Mouse (Mus musculus) 3134 (cell line): ENCODE measurements around the gene Cdc42.

Experiments
- DNase-seq: peaks from one replicate; pipeline ENCODE4 v3.0.0-alpha.2; 2011; ENCODE audit warnings: low spot score; ENCODE audit not compliant: insufficient read length; ENCODE audit errors: extremely low read depth

Gene Cdc42

DNA sequence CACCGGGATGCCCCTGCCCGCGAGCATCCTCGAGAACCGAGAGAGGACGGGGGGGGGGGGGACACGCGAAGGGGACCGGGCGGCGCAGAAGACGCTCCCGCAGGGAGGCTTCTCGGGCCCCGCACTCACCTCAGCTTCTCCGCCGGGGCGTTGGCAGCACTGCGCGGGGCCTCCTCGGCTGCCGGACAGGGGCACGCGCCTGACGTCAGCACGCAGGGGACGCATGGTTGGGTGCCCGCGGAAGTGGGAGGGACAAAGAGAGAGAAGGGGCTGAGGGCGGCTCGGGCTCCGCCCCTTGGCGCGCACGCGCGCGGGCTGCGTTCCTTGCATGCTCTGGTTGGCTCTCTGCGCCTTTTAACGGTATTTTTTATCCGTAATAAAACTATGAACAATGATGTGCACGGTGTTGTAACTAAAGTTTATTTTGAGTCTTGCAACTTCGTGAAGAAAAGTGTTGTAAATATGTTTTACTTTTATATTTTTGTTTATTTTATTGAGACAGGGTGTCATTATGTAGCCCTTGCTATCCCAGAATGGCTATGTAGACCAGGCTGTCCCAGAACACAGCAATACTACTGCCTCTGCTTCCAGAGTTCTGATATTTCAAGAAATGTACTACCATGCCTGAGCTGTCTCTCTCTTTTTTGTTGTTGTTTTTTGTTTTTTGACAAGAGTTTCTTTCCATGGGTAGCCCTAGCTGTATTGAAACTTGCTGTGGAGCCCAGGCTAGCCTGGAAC is at the start of gene Cdc42:
TSS of gene Cdc42 (minus strand) at position 204 of the 738 bp plus-strand sequence.
- peak; percentile 96 for DNase-seq

DNA sequence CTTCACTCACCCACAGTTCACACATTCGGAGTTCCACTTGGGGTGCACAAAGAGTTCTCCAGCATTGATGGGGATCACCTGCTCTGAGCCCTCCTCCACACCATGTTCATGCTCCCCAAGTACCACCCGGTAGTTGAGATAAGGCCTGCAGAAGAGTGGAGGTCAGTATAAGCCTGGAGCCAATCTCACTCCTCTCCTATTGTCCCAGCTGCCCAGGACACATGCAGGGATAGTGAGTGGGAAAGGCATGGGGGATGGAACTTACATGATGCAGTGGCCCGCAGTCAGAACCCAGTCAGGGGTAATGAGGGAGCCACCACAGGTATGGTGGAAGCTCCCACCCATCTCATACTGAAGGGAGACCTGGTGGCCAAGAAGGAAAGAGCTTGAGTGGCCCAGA is 48.1 kb upstream of the Cdc42 start:
- DNase-seq, result no peak

GRCm38 (mm10) chr4:137396641-137397525 is 39.4 kb upstream of the Cdc42 start:
- no peak for DNase-seq

GRCm38 (mm10) chr4:137393378-137394135 is 36.0 kb upstream of the Cdc42 start:
- DNase-seq, result no peak

DNA sequence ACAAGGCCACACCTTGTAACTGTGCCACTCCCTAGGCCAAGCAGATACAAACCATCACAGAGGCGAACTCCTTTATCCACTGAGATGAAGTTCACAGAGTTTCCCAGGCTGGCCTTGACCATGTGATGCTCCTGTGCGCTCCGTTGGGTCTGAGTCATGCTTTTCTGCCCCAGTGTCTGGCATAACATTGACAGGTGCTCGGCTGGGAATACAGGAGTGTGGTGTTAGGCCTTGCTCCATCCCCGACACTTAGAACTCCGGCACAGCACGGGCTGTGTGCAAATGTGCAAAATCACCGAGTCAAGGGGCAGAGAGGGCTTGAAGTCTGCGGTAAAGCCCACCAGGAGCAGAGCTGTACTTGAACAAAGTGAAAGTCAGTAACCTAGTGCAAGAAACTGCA is 35.4 kb upstream of the Cdc42 start:
- no peak for DNase-seq

GRCm38 (mm10) chr4:137391287-137391686 is 33.8 kb upstream of the Cdc42 start:
- DNase-seq, result no peak

DNA sequence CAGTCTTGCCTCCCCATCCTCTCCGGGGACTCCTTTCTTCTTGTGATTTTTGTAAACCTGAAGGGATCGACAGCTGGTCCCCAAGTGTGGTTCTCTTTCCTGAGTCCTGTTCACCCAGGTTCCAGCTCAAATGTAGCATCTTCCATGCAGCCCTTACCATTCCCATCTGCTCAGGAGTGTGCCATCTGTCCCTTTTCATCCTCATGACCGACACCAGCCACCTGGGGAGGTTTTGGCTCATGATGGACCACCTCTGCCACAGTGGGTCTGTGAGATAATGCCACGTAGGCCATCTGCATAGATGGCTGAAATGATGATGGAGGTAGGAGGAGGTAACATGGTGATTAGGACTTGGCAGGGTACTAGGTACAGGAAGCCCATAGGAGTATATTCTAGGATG is 32.7 kb upstream of the Cdc42 start:
- DNase-seq, result no peak

- DNase-seq, result peak; percentile 44
These were observed 31.5 kb upstream of the Cdc42 start for GRCm38 (mm10) chr4:137388983-137389382.

DNA sequence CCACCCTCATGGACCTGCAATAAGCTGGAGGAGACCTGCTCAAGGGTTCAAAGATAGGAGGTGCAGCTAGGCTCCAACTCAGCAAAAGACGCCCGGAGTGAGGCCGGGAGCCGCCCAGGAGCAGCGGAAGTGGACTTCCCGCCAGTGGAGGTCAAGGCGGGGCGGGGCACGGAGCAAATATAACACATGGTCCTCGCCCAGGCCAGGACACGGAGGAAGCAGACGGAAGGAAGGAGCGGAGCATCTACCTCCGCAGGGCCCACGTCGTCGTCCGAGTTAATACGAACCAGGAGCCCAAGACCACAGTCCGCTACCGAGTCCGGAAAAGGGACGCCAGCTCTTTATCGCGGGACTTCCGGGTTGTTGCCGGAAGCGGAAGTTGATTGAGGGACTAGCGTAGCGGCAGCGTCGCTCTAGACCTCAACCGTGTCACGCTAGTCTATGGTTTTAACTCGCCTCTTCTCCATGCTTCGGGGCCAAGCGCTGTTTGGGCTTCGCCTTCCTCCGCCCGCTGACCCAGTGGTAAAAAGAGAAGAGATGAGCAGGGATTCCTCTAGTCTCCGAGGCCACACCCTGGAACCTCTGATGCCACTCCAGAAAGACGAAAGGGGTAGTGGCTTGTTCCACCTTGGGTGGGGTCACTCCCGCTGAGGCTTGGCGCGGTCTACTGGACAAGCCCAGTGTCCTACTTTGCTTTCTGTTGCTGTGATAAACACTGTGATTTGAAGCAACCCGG is 30.7 kb upstream of the Cdc42 start:
- DNase-seq, result peak; percentile 90

DNA sequence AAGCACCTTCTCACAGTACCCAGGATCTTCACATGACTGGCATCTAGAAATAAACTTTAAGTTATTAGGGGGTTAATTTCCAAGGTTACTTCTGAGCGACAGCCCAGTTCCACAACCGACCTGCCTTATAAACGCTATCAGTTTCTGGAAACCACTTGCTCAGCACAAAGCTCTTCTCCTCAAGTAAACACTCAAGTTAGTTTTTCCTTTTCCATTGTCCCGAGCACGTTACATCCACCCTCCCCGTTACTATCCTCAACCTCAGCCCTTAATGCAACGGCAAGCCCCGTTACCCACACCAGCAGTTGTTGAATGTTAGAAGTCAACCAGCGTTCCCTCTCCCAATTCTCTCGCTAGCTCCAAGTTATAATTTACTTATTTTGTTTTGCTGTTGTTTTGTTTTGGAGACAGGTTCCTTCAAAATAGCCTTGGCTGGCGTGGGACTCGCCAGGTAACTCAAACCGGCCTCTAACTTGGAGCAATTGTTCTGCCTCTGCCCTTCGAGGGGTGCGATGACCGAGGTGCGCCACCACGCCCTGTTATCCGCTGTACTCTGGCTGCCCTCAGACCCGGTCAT is 30.1 kb upstream of the Cdc42 start:
- no peak for DNase-seq

DNA sequence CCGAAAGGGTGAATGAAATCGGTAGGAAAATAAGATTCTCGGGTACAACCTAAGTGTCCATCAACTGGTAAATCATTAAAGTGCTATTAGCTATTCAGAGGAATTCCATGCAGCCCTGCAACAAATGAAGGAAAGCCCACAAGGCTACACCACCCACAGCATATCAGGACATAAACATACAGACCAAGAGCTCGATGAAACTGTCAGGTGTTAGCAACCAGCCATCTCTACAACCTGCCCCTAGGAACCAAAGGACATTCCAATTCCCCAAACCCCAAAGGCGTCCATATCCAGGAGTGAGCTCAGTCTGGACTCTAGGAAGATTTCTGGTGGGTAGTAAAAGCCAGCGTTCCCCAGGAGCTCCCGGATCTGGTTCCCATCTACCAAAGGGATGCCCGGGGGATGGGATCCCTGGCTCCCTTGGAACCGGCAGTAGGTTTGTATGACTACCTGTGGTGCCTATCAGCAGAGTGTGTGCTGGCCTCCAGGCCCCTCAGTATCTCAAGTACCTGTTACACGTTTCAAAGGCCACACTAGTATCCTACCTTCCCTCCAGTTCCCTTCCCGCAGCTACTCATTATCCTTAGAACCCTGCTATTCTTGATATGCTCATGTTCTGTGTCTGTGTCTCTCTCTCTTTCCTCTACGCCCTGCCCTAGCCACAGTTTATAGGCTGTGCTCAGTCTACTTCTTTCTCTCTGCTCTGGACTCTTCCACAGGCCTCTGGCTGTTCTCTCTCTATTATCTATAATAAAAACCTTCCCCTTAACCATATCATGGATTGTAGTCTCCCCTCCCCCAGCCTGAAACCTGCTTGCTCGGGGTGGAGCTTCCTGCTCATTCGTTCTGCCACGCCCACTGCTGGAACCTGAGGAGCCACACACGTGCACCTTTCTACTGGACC is 23.4 kb upstream of the Cdc42 start:
- DNase-seq, result no peak

- no peak for DNase-seq
These were observed 22.3 kb upstream of the Cdc42 start for GRCm38 (mm10) chr4:137379713-137380255.

DNA sequence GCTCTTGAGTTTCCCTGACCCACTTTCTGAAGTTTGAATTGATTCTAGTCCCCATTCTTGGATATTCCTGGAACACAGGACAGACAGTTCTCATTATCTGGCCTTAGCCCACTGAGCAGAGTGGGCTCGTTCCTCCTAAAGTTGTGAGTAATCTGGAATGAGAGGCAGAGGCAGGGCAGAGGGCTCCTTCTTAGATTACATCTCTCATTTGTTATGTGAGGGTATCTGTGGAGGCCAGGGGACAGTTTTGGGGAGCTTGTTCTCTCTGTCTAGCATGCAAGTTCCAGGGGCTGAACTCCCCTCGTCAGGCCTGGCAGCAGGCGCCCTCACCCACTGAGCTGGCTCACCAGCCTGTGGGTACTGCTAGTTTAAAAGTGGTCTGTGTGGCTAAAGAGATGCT is 21.6 kb upstream of the Cdc42 start:
- no peak for DNase-seq

GRCm38 (mm10) chr4:137377526-137378304 is 20.2 kb upstream of the Cdc42 start:
- no peak for DNase-seq

- DNase-seq, result no peak
These were observed 19.3 kb upstream of the Cdc42 start for GRCm38 (mm10) chr4:137376778-137377177.

DNA sequence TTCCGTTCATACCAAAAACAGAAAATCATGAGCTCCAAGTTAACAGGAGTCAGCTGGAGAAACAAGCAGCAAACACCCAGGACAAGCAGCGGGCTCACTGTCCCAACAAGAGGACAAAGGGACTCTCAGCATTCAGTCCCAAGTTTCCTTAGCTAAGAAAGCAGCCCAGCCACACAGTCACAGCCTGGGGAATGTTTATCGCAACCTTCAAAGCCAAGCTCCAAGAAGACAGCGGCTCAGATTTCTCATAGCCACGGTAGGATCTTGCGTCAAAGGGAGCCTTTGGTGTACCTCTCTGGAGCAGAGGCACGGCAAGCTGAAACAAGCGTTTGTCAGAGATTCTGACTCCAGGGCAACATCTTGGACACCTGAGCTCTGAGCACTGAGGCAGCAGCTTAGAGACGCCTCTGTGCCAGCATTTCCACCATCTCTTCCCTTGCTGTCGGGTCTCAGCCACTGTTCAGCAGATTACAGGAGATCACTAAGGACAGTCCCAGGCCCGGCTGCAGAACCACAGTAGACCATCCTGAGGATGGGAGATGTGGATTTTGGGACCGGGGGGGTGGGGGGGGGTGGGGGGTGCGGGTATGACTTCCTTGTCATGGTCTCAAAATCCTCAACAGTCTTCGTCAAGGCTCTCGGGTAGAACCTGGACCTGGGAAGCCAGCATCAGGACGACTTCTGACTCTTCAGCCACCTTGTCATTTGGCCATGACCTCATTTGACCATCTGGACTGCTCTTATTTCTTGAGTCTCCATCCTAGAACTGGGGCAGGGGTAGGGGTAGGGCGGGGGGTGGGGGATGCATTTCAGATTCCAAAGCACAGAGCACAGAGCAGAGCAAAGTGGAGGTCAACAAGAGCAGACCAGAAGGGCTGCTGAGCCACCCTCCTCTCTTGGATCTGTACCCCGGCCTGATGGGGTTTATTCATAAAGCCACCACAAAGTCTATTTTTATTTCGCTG is 18.1 kb upstream of the Cdc42 start:
- no peak for DNase-seq

GRCm38 (mm10) chr4:137373711-137374110 is 16.2 kb upstream of the Cdc42 start:
- DNase-seq, result no peak
